Mouse (Mus musculus): ENCODE measurements around the gene Hps3.
"Not testable (repeated sequence)": the region's sequence is repeated elsewhere in the genome, so short reads cannot be mapped to it uniquely, and the experiment has no call there.

Gene Hps3

GRCm38 (mm10) chr3:20034719-20035404, at the start of gene Hps3:
TSS of gene Hps3 (minus strand) at chr3:20035315.
- peak; percentile 96 for DNase-seq (ENCODE audit: low read depth, low spot score)

- no peak for DNase-seq (ENCODE audit: low read depth, low spot score)
These were observed 47.0 kb upstream of the Hps3 start for GRCm38 (mm10) chr3:20082161-20082560.

- DNase-seq (ENCODE audit: low read depth, low spot score), result peak; percentile 28
These were observed 41.3 kb upstream of the Hps3 start for GRCm38 (mm10) chr3:20076145-20077053.

- DNase-seq (ENCODE audit: low read depth, low spot score), result peak; percentile 61
These were observed 23.1 kb upstream of the Hps3 start for GRCm38 (mm10) chr3:20058197-20058541.

GRCm38 (mm10) chr3:20057306-20058196, 22.4 kb upstream of the Hps3 start, which contains the start of gene Hltf:
TSS of gene Hltf (plus strand) at chr3:20057811.
- peak; percentile 98 for DNase-seq (ENCODE audit: low read depth, low spot score)

- DNase-seq (ENCODE audit: low read depth, low spot score), result not testable (repeated sequence)
These were observed 9.6 kb upstream of the Hps3 start for GRCm38 (mm10) chr3:20044736-20045135.

GRCm38 (mm10) chr3:20041461-20041860, 6.3 kb upstream of the Hps3 start:
- DNase-seq (ENCODE audit: low read depth, low spot score), result not testable (repeated sequence)

GRCm38 (mm10) chr3:20036069-20036468, 954 bp upstream of the Hps3 start:
- no peak for DNase-seq (ENCODE audit: low read depth, low spot score)

- no peak for DNase-seq (ENCODE audit: low read depth, low spot score)
These were observed 1.1 kb downstream of the Hps3 start for GRCm38 (mm10) chr3:20033761-20034718.

GRCm38 (mm10) chr3:20030807-20031206, 4.3 kb downstream of the Hps3 start:
- no peak for DNase-seq (ENCODE audit: low read depth, low spot score)

GRCm38 (mm10) chr3:20028640-20029039, 6.5 kb downstream of the Hps3 start:
- no peak for DNase-seq (ENCODE audit: low read depth, low spot score)

GRCm38 (mm10) chr3:20027788-20028187, 7.3 kb downstream of the Hps3 start:
- DNase-seq (ENCODE audit: low read depth, low spot score), result no peak

- DNase-seq (ENCODE audit: low read depth, low spot score), result peak; percentile 60
These were observed 8.0 kb downstream of the Hps3 start for GRCm38 (mm10) chr3:20026996-20027689.

GRCm38 (mm10) chr3:20026481-20026880, 8.6 kb downstream of the Hps3 start:
- DNase-seq (ENCODE audit: low read depth, low spot score), result no peak

- DNase-seq (ENCODE audit: low read depth, low spot score), result no peak
These were observed 11.3 kb downstream of the Hps3 start for GRCm38 (mm10) chr3:20023832-20024231.

GRCm38 (mm10) chr3:20018076-20018475, 17.0 kb downstream of the Hps3 start:
- DNase-seq (ENCODE audit: low read depth, low spot score), result no peak

- DNase-seq (ENCODE audit: low read depth, low spot score), result no peak
These were observed 20.7 kb downstream of the Hps3 start for GRCm38 (mm10) chr3:20014454-20014853.

GRCm38 (mm10) chr3:20010905-20011304, 24.2 kb downstream of the Hps3 start:
- not testable (repeated sequence) for DNase-seq (ENCODE audit: low read depth, low spot score)

GRCm38 (mm10) chr3:20010464-20010863, 24.7 kb downstream of the Hps3 start:
- no peak for DNase-seq (ENCODE audit: low read depth, low spot score)

- no peak for DNase-seq (ENCODE audit: low read depth, low spot score)
These were observed 27.4 kb downstream of the Hps3 start for GRCm38 (mm10) chr3:20007759-20008158.

All from brain, adult 2 months (tissue).